Mouse (Mus musculus) embryonic fibroblast, embryonic 13.5 days (primary cell): ENCODE data around the gene Ppm1h.

Source experiments
- CTCF ChIP-seq: IDR thresholded peaks from 2 replicates; pipeline ENCODE4 v1.5.1; 2011; ENCODE audit warnings: mild to moderate bottlenecking, control low read depth, low read length, moderate library complexity, borderline replicate concordance; ENCODE audit not compliant: insufficient read depth
- POLR2A ChIP-seq: IDR thresholded peaks from 2 replicates; pipeline ENCODE4 v1.6.1; 2011; ENCODE audit warnings: low read depth, mild to moderate bottlenecking, control low read depth, low read length, moderate library complexity

DNA sequence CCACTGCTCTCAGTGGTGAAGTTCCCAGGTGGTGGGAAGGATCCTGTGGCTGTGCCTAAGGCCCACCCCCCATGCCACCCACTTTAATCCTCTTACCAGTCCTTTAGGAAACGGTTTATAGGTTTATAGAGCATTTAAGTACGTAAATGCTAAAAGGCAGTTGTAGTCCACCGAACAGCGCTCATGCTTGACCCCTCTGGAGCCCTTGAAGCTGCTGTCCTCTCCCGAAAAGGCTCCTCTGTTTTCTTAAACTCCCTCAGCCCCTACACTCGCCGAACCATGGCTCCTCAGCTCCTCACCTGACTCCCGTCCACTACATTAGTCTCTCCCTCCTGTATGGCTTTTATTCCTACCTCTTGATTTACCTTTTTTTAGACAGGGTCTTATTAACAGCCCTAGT, 131.3 kb downstream of the Ppm1h start:
- TF ChIP-seq CTCF (no peak), POLR2A (no peak)
